Mouse (Mus musculus): ENCODE measurements at regions not wholly inside any gene's neighbourhood (a gene's known extent, or its start where the extent isn't known, plus 50 kb on each side); places are given as distances from the start of the nearest gene placed in this dataset.

GRCm38 (mm10) chr7:119236343-119236742 is 51.9 kb upstream of the Gpr139 start:
- TF ChIP-seq POLR2A (IDR thresholded peaks at IDR 0.05; ENCODE audit: control insufficient read depth in 1 of 2, insufficient read depth in 1 of 2, low read depth in 1 of 2, low read length in 2 of 2, poor library complexity in 1 of 2): no peak
- TF ChIP-seq GATA1 (IDR thresholded peaks at IDR 0.05; ENCODE audit: low read depth, low read length): no peak
- TF ChIP-seq MAFK (IDR thresholded peaks at IDR 0.05; ENCODE audit: borderline replicate concordance, low read depth, low read length): no peak
- no peak for TF ChIP-seq GABPA (IDR thresholded peaks at IDR 0.05; ENCODE audit: low read depth, low read length)
- no peak for TF ChIP-seq MAZ (IDR thresholded peaks at IDR 0.05; ENCODE audit: low read depth, low read length)

Measured in MEL (cell line).